Mouse (Mus musculus): Measurements from ENCODE around the gene Coil. TPM values are rescaled to one million over a fixed set of nuclear protein-coding genes. Genes with fewer than 3 reads are reported as not detected.
"Not testable (repeated sequence)": the region's sequence is repeated elsewhere in the genome, so short reads cannot be mapped to it uniquely, and the experiment has no call there.

Gene Coil
- polyA plus RNA-seq, 1 experiment from 2014 or later, result 27.2 TPM

GRCm38 (mm10) chr11:88977188-88977587, 7.1 kb downstream of the Coil start:
- 93% methylated on average over 5 of the region's 5 CpGs for WGBS
- Histone ChIP-seq H3K9me3 (no peaks in the 10 kb centered on the region), H3K36me3 (replicated peaks) (peaks cover 39% of the 10 kb centered on the region), H3K27me3 (replicated peaks; ENCODE audit: low read depth, poor library complexity, severe bottlenecking) (no peaks in the 10 kb centered on the region), H3K4me1 (peaks cover 16% of the 10 kb centered on the region), H3K27ac (replicated peaks) (no peak overlapping the region), H3K4me3 (no peak overlapping the region)
- no peak for DNase-seq (ENCODE audit: low spot score)

- 93% methylated on average over 8 of the region's 8 CpGs for WGBS
- Histone ChIP-seq H3K9me3 (no peaks in the 10 kb centered on the region), H3K27ac (replicated peaks) (no peak overlapping the region), H3K4me1 (no peaks in the 10 kb centered on the region), H3K4me3 (no peak overlapping the region), H3K27me3 (replicated peaks; ENCODE audit: low read depth, poor library complexity, severe bottlenecking) (no peaks in the 10 kb centered on the region), H3K36me3 (replicated peaks) (peaks cover 73% of the 10 kb centered on the region)
- no peak for DNase-seq (ENCODE audit: low spot score)
Observed at GRCm38 (mm10) chr11:88981337-88981736, 11.3 kb downstream of the Coil start.

GRCm38 (mm10) chr11:88986616-88987015, 16.6 kb downstream of the Coil start:
- no peaks in the 10 kb centered on the region for H3K9me3 ChIP-seq
- no peak for DNase-seq (ENCODE audit: low spot score)
- no peak overlapping the region for H3K4me3 ChIP-seq
- 86% methylated on average over 10 of the region's 10 CpGs for WGBS
- H3K27me3 ChIP-seq (replicated peaks; ENCODE audit: low read depth, poor library complexity, severe bottlenecking), result no peaks in the 10 kb centered on the region
- H3K27ac ChIP-seq (replicated peaks), result no peak overlapping the region
- H3K36me3 ChIP-seq (replicated peaks), result peaks cover 87% of the 10 kb centered on the region
- H3K4me1 ChIP-seq, result no peaks in the 10 kb centered on the region

- Histone ChIP-seq H3K36me3 (replicated peaks) (peaks cover 65% of the 10 kb centered on the region), H3K9me3 (no peaks in the 10 kb centered on the region), H3K4me1 (no peaks in the 10 kb centered on the region), H3K4me3 (no peak overlapping the region), H3K27ac (replicated peaks) (no peak overlapping the region), H3K27me3 (replicated peaks; ENCODE audit: low read depth, poor library complexity, severe bottlenecking) (no peaks in the 10 kb centered on the region)
- no peak for DNase-seq (ENCODE audit: low spot score)
- WGBS, result 81% methylated on average over 5 of the region's 5 CpGs
Observed at GRCm38 (mm10) chr11:88988956-88989355, 18.9 kb downstream of the Coil start.

- Histone ChIP-seq H3K27ac (replicated peaks) (no peak overlapping the region), H3K4me3 (no peak overlapping the region), H3K9me3 (no peaks in the 10 kb centered on the region), H3K27me3 (replicated peaks; ENCODE audit: low read depth, poor library complexity, severe bottlenecking) (no peaks in the 10 kb centered on the region), H3K4me1 (no peaks in the 10 kb centered on the region), H3K36me3 (replicated peaks) (peaks cover 59% of the 10 kb centered on the region)
- WGBS, result 78% methylated on average over 5 of the region's 5 CpGs
- no peak for DNase-seq (ENCODE audit: low spot score)
Observed at GRCm38 (mm10) chr11:88989530-88989929, 19.5 kb downstream of the Coil start.

GRCm38 (mm10) chr11:88993186-88993585, 23.1 kb downstream of the Coil start:
- no peaks in the 10 kb centered on the region for H3K9me3 ChIP-seq
- H3K36me3 ChIP-seq (replicated peaks), result peaks cover 25% of the 10 kb centered on the region
- no peak overlapping the region for H3K27ac ChIP-seq (replicated peaks)
- H3K4me1 ChIP-seq, result no peaks in the 10 kb centered on the region
- no peak for DNase-seq (ENCODE audit: low spot score)
- 58% methylated on average over 7 of the region's 7 CpGs for WGBS
- no peak overlapping the region for H3K4me3 ChIP-seq
- H3K27me3 ChIP-seq (replicated peaks; ENCODE audit: low read depth, poor library complexity, severe bottlenecking), result peaks cover 5% of the 10 kb centered on the region

GRCm38 (mm10) chr11:88993625-88994024, 23.6 kb downstream of the Coil start:
- DNase-seq (ENCODE audit: low spot score), result peak; percentile 50
- Histone ChIP-seq H3K4me1 (peaks cover 4% of the 10 kb centered on the region), H3K4me3 (no peak overlapping the region), H3K9me3 (no peaks in the 10 kb centered on the region), H3K27ac (replicated peaks) (no peak overlapping the region), H3K36me3 (replicated peaks) (peaks cover 21% of the 10 kb centered on the region), H3K27me3 (replicated peaks; ENCODE audit: low read depth, poor library complexity, severe bottlenecking) (peaks cover 10% of the 10 kb centered on the region)
- WGBS, result 15% methylated on average over 5 of the region's 5 CpGs

- H3K36me3 ChIP-seq (replicated peaks), result peaks cover 14% of the 10 kb centered on the region
- no peak for DNase-seq (ENCODE audit: low spot score)
- 91% methylated on average over 7 of the region's 7 CpGs for WGBS
- peaks cover 13% of the 10 kb centered on the region for H3K4me1 ChIP-seq
- no peak overlapping the region for H3K4me3 ChIP-seq
- H3K27me3 ChIP-seq (replicated peaks; ENCODE audit: low read depth, poor library complexity, severe bottlenecking), result peaks cover 18% of the 10 kb centered on the region
- H3K9me3 ChIP-seq, result no peaks in the 10 kb centered on the region
- no peak overlapping the region for H3K27ac ChIP-seq (replicated peaks)
Observed at GRCm38 (mm10) chr11:88994492-88994891, 24.4 kb downstream of the Coil start.

- no peak for DNase-seq (ENCODE audit: low spot score)
- no peak overlapping the region for H3K4me3 ChIP-seq
- peaks cover 15% of the 10 kb centered on the region for H3K4me1 ChIP-seq
- peaks cover 9% of the 10 kb centered on the region for H3K36me3 ChIP-seq (replicated peaks)
- no peaks in the 10 kb centered on the region for H3K9me3 ChIP-seq
- no peak overlapping the region for H3K27ac ChIP-seq (replicated peaks)
- peaks cover 29% of the 10 kb centered on the region for H3K27me3 ChIP-seq (replicated peaks; ENCODE audit: low read depth, poor library complexity, severe bottlenecking)
- WGBS, result 90% methylated on average over 2 of the region's 2 CpGs
Observed at GRCm38 (mm10) chr11:88995616-88996015, 25.6 kb downstream of the Coil start.

- Histone ChIP-seq H3K9me3 (no peaks in the 10 kb centered on the region), H3K4me3 (no peak overlapping the region), H3K27ac (replicated peaks) (no peak overlapping the region), H3K4me1 (peaks cover 15% of the 10 kb centered on the region), H3K36me3 (replicated peaks) (peaks cover under 1% of the 10 kb centered on the region), H3K27me3 (replicated peaks; ENCODE audit: low read depth, poor library complexity, severe bottlenecking) (peaks cover 38% of the 10 kb centered on the region)
- WGBS, result 75% methylated on average over 7 of the region's 7 CpGs
- no peak for DNase-seq (ENCODE audit: low spot score)
Observed at GRCm38 (mm10) chr11:88996427-88996826, 26.4 kb downstream of the Coil start.

- not testable (repeated sequence) for H3K36me3 ChIP-seq (replicated peaks); DNase-seq (ENCODE audit: low spot score); H3K9me3 ChIP-seq; H3K27ac ChIP-seq (replicated peaks); H3K4me3 ChIP-seq
- H3K27me3 ChIP-seq (replicated peaks; ENCODE audit: low read depth, poor library complexity, severe bottlenecking), result peaks cover 39% of the 10 kb centered on the region
- peaks cover 15% of the 10 kb centered on the region for H3K4me1 ChIP-seq
- 85% methylated on average over 5 of the region's 5 CpGs for WGBS
Observed at GRCm38 (mm10) chr11:88997343-88997742, 27.3 kb downstream of the Coil start.

GRCm38 (mm10) chr11:88998406-88998805, 28.4 kb downstream of the Coil start:
- H3K4me3 ChIP-seq, result peak overlapping the region; percentile 58; the same call in 1 of the 2 replicates
- no peaks in the 10 kb centered on the region for H3K36me3 ChIP-seq (replicated peaks)

GRCm38 (mm10) chr11:88998974-88999722, 29.1 kb downstream of the Coil start, which contains the start of gene Trim25:
TSS of gene Trim25 (plus strand) at chr11:88999376.
- Histone ChIP-seq H3K4me3 (peak within 1 kb of the TSS; percentile 58), H3K27ac (replicated peaks) (no peak within 1 kb of the TSS; the same call in 1 of the 2 replicates)
- WGBS, result 3% methylated on average over 48 of the region's 48 CpGs

More at GRCm38 (mm10) chr11:88998406-88998805, 28.4 kb downstream of the Coil start:
- H3K27ac ChIP-seq (replicated peaks), result no peak overlapping the region
- H3K4me1 ChIP-seq, result peaks cover 24% of the 10 kb centered on the region
- peaks cover 39% of the 10 kb centered on the region for H3K27me3 ChIP-seq (replicated peaks; ENCODE audit: low read depth, poor library complexity, severe bottlenecking)
- H3K9me3 ChIP-seq, result no peaks in the 10 kb centered on the region
- no peak for DNase-seq (ENCODE audit: low spot score)
- WGBS, result 14% methylated on average over 3 of the region's 3 CpGs

More at GRCm38 (mm10) chr11:88998974-88999722, 29.1 kb downstream of the Coil start, which contains the start of gene Trim25:
- Histone ChIP-seq H3K27me3 (replicated peaks; ENCODE audit: low read depth, poor library complexity, severe bottlenecking) (peaks cover 39% of the 10 kb centered on the region), H3K9me3 (no peaks in the 10 kb centered on the region), H3K4me1 (peaks cover 28% of the 10 kb centered on the region), H3K36me3 (replicated peaks) (no peaks in the 10 kb centered on the region)
- DNase-seq (ENCODE audit: low spot score), result peak; percentile 78
